Mouse (Mus musculus): ENCODE results near the gene Ncam1. TPM values are rescaled to one million over a fixed set of nuclear protein-coding genes. Genes with fewer than 3 reads are reported as not detected.

Ncam1 gene
- total RNA-seq, 2 experiments from 2014 or later, result 11.6 to 14.6 TPM

GRCm38 (mm10) chr9:49658381-49658856 is 140.3 kb downstream of the Ncam1 start:
- H3K27ac ChIP-seq, result no peak overlapping the region
- intact Hi-C loops (cut with DNase I), result no loop called here
- H3K4me3 ChIP-seq, result no peak overlapping the region
- TF ChIP-seq CTCF (IDR thresholded peaks at IDR 0.05), result peak; percentile 20; the same call in 1 of the 2 replicates
- peak; percentile 19 for DNase-seq

DNA sequence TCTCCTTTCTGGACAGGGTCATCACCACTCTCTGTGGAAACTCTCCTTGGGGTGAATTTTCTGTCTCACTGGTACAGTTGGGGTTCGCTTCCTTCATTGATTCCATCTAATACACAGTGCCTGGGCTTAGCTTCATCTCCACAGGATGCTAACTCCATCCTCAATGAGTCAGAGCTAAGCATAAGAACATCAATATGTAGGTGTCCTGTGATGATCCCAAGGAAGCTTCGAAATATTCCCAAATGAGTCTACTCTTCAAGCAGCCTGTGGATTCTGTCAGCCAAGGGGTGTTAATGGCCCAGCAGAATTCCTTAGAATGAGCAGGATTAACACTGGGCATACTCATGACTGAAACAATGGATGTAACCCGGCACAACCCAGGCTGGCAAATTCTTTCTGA is 144.3 kb downstream of the Ncam1 start:
- Histone ChIP-seq H3K4me3 (no peak overlapping the region), H3K27ac (no peak overlapping the region)
- TF ChIP-seq CTCF (IDR thresholded peaks at IDR 0.05), result no peak
- intact Hi-C loops (cut with DNase I), result no loop called here
- DNase-seq, result no peak

- H3K27ac ChIP-seq, result no peak overlapping the region
- DNase-seq, result no peak
Measured at GRCm38 (mm10) chr9:49653478-49654245, 145.1 kb downstream of the Ncam1 start.

DNA sequence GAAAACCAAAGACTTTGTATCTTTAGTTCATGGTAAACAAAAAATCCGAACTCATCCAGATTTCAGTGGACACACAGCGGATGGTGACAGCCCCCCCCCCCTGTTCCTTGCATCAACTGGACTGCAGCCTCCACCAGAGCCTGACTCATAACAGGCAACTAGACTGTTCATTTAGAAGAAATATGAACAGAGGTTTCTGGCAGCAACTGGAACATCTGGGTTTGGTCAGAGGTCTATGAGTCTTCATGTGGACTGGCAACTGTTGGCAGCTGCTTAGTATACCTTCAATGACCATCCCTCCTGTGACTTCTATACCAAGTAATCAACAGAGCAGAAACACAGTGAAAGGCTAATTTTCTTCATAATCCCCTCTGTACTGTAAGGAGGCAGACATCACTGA is 154.4 kb downstream of the Ncam1 start:
- no peak for DNase-seq
- TF ChIP-seq CTCF (IDR thresholded peaks at IDR 0.05), result no peak
- no peak overlapping the region for H3K4me3 ChIP-seq
- H3K27ac ChIP-seq, result no peak overlapping the region
- intact Hi-C loops (cut with DNase I), result no loop called here

More at GRCm38 (mm10) chr9:49653478-49654245, 145.1 kb downstream of the Ncam1 start:
- H3K4me3 ChIP-seq, result no peak overlapping the region
- intact Hi-C loops (cut with DNase I), result no loop called here
- no peak for TF ChIP-seq CTCF (IDR thresholded peaks at IDR 0.05)

- no peak for DNase-seq
- no peak for TF ChIP-seq CTCF (IDR thresholded peaks at IDR 0.05)
- no peak overlapping the region for H3K27ac ChIP-seq
- intact Hi-C loops (cut with DNase I), result no loop called here
- no peak overlapping the region for H3K4me3 ChIP-seq
Measured at GRCm38 (mm10) chr9:49640764-49641163, 158.0 kb downstream of the Ncam1 start.

DNA sequence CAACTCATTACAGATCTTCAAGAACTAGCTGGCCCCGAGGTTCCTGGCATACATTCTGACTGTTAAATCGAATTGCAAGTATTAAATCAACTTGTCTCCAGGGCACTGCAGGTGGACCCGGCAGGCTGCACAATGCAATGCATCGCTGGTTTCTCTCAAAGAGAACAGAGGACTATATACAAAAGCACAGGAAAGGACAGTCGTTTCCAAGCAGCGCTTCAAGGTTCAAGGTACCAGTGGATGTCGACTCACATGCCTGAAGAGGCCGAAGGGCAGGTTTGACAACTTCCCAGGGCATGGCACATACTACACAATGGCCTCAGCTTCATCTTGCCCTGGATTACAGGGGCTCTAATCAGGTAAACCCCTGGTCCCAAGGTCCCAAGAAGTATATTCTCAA is 158.6 kb downstream of the Ncam1 start:
- intact Hi-C loops (cut with DNase I), result no loop called here
- Histone ChIP-seq H3K27ac (no peak overlapping the region), H3K4me3 (no peak overlapping the region)
- no peak for DNase-seq
- no peak for TF ChIP-seq CTCF (IDR thresholded peaks at IDR 0.05)

DNA sequence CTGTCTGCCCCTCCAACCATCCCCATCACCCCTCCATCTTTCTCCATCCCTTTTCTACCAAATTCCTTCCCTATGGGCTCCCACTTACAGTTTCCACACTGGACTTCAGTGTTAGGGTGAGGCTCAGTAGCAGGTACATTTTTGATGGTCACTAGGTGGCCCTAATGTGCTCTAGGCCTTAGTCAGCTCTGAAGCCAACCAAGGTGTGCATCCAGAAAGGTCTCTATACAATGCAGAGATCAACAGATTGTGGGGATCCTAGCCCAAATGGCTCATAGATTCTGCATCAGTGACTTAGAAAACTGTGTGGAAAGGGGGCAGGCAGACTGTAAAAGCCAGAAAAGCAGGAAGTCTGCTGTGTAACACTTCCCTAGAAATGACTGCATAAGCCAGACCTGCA is 160.8 kb downstream of the Ncam1 start:
- intact Hi-C loops (cut with DNase I), result no loop called here
- Histone ChIP-seq H3K27ac (no peak overlapping the region), H3K4me3 (no peak overlapping the region)
- no peak for TF ChIP-seq CTCF (IDR thresholded peaks at IDR 0.05)
- no peak for DNase-seq

DNA sequence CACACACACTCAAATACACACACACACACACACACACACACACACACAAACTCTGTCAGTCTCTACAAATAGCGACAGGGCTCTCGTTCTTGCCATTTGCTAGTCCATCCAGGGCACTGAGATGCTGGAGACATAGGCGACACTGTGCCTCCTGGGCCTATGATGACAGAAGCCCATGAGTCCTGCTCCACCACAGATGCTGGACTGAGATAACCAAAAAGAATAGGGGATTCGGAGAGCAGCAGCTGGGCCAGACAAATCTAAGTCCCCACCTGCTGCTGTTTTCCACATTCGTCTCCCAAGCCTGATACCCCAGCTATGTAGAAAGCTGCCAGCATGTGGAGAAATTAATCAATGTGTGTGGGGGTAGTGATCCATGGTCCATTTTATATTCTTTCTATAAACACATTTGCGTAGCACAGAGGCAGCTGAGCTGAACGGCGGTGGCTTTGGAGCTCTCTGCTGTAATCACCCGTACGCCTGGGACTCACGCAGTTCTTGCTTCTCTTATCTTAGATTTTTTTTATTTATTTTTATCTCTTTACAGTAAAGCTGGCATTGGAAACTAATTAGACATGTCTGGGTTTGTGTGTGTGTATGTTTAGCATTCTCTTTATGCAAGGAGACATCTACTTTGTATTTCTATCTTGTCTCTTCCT is 162.9 kb downstream of the Ncam1 start:
- Histone ChIP-seq H3K4me3 (no peak overlapping the region), H3K27ac (no peak overlapping the region)
- no peak for TF ChIP-seq CTCF (IDR thresholded peaks at IDR 0.05)
- intact Hi-C loops (cut with DNase I), result no loop called here
- DNase-seq, result no peak

GRCm38 (mm10) chr9:49632591-49632990 is 166.1 kb downstream of the Ncam1 start:
- no peak for TF ChIP-seq CTCF (IDR thresholded peaks at IDR 0.05)
- no peak overlapping the region for H3K4me3 ChIP-seq

DNA sequence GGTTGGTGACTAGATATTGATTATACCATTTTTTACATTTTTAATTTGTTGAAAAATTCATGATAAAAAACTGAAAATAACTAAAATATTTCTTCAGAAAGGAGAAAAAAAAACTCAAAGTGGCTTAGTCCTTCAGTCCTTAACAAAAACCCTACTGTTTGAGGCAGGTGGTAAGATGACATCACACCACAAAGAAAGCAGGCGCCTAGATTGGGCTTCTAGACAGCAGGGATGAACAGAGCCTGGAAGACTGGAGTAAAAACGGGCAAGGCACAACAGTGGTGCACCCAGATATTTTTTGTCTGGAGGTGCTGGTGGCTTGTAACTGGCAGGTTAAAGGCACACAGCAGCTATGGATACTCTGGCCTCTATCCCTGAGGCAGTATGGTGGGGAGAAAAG is 168.4 kb downstream of the Ncam1 start:
- intact Hi-C loops (cut with DNase I), result no loop called here
- TF ChIP-seq CTCF (IDR thresholded peaks at IDR 0.05), result no peak

More at GRCm38 (mm10) chr9:49632591-49632990, 166.1 kb downstream of the Ncam1 start:
- DNase-seq, result no peak
- intact Hi-C loops (cut with DNase I), result no loop called here
- H3K27ac ChIP-seq, result no peak overlapping the region

GRCm38 (mm10) chr9:49624910-49625309 is 173.8 kb downstream of the Ncam1 start:
- H3K4me3 ChIP-seq, result no peak overlapping the region
- DNase-seq, result no peak
- intact Hi-C loops (cut with DNase I), result no loop called here
- H3K27ac ChIP-seq, result no peak overlapping the region
- no peak for TF ChIP-seq CTCF (IDR thresholded peaks at IDR 0.05)

More for the DNA sequence above, 168.4 kb downstream of the Ncam1 start:
- DNase-seq, result no peak
- Histone ChIP-seq H3K4me3 (no peak overlapping the region), H3K27ac (no peak overlapping the region)

DNA sequence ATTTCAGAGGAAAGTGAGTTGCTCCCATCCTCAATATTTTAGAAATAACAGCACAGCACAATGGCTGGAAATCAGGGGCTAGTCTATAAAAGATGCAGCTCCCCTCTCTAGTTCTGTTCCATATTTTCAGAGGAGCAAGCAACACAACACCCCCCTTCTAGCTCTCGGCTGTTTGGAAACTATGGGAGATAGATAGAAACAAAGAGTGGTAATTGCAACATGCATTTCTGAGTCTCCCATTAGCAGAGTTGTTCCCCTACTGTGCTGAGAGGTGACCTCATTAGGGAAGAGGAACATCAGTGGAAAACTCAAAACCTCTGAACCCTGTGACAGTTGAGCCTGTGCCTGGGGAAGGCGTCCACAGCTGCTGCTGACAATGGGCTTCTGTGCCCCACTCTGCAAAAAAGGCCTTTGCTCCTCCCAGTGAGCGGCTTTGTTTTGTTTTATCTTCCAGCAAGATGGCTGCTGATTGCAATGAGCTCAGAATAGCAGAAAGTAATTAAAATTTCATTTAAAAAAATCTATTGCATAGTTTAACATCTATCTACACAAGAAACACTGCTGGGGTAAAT is 174.7 kb downstream of the Ncam1 start:
- no peak overlapping the region for H3K4me3 ChIP-seq
- H3K27ac ChIP-seq, result no peak overlapping the region
- intact Hi-C loops (cut with DNase I), result no loop called here
- no peak for TF ChIP-seq CTCF (IDR thresholded peaks at IDR 0.05)
- DNase-seq, result no peak
